Mouse (Mus musculus) liver, embryonic 14.5 days (tissue): ENCODE measurements around the gene Aaed1. TPM values are rescaled to one million over a fixed set of nuclear protein-coding genes. Genes with fewer than 3 reads are reported as not detected.

ENCODE experiments used
- ATAC-seq: fragments of 200-750 bp; cut with Nextera tagmentation; 2 replicates; pipeline ENCODE4 v1.8.0; 2017; ENCODE audit warnings: moderate number of reproducible peaks, mild to moderate bottlenecking, moderate library complexity; ENCODE audit not compliant: insufficient read depth
- DNase-seq, 3 experiments: peaks; one replicate each; pipeline ENCODE4 v3.0.0-alpha.2; 2012 to 2013; ENCODE audit warnings: low read depth in 3 of 3, low spot score in 3 of 3
- H3K27ac ChIP-seq: fragments of 300-500 bp; sonication (generic); 2 replicates; pipeline ENCODE4 v1.5.1; 2014; ENCODE audit warnings: moderate library complexity, mild to moderate bottlenecking, control low read depth, inconsistent platforms
- H3K27me3 ChIP-seq: fragments of 300-500 bp; sonication (generic); 2 replicates; pipeline ENCODE4 v1.6.1; 2014; ENCODE audit warnings: mild to moderate bottlenecking, low read length, moderate library complexity; ENCODE audit not compliant: control insufficient read depth, insufficient read depth
- H3K36me3 ChIP-seq: fragments of 300-500 bp; sonication (generic); replicated peaks from 2 replicates; pipeline ENCODE4 v1.6.1; 2014; ENCODE audit warnings: low read depth; ENCODE audit not compliant: control insufficient read depth, insufficient read depth
- H3K4me1 ChIP-seq, 2 experiments: fragments of 200-500 bp in 1 of 2; fragments of 300-500 bp in 1 of 2; sonication (generic) in 1 of 2; replicated peaks; 2 replicates each; pipeline ENCODE4 v1.6.1; 2012 to 2014; ENCODE audit warnings: antibody characterized with exemption in 1 of 2, inconsistent platforms in 1 of 2, low read length in 1 of 2; ENCODE audit not compliant: control insufficient read depth in 2 of 2, insufficient read depth in 2 of 2
- H3K4me2 ChIP-seq: fragments of 300-500 bp; sonication (generic); 2 replicates; pipeline ENCODE4 v1.6.1; 2014; ENCODE audit warnings: low read depth, mild to moderate bottlenecking, control low read depth, moderate library complexity
- H3K4me3 ChIP-seq, 2 experiments: fragments of 200-500 bp in 1 of 2; fragments of 300-500 bp in 1 of 2; sonication (generic) in 1 of 2; 2 replicates each; pipeline ENCODE4 v1.5.1; 2012 to 2014; ENCODE audit warnings: low read depth in 2 of 2, low read length in 2 of 2, mild to moderate bottlenecking in 2 of 2, control low read depth in 1 of 2, inconsistent platforms in 1 of 2, moderate library complexity in 1 of 2; ENCODE audit not compliant: insufficient read depth in 1 of 2
- H3K9ac ChIP-seq: fragments of 300-500 bp; sonication (generic); replicated peaks from 2 replicates; pipeline ENCODE4 v1.6.1; 2014; ENCODE audit warnings: mild to moderate bottlenecking, control low read depth, moderate library complexity
- H3K9me3 ChIP-seq: fragments of 300-500 bp; sonication (generic); 2 replicates; pipeline ENCODE4 v1.6.1; 2016; ENCODE audit warnings: low read length, mixed read lengths; ENCODE audit not compliant: control insufficient read depth
- CTCF ChIP-seq: IDR thresholded peaks from 2 replicates; pipeline ENCODE4 v1.5.1; 2016; ENCODE audit warnings: antibody characterized with exemption, low read depth, control low read depth
- EP300 ChIP-seq: IDR thresholded peaks from 2 replicates; pipeline ENCODE4 v1.6.1; 2016; ENCODE audit warnings: antibody characterized with exemption, low read depth
- WGBS: fragments of 180-500 bp; shearing (Covaris S2); extraction: QIAGEN DNeasy Blood & Tissue Kit; methylation state at CpG from one replicate; pipeline ENCODE4 v1.1.7; 2014; ENCODE audit not compliant: insufficient replicate concordance; 5-methylcytosine and 5-hydroxymethylcytosine counted together
- polyA plus RNA-seq, 2 experiments: library from polyadenylated mRNA; depleted of rRNA in 1 of 2; stranded (reverse) in 1 of 2; unstranded in 1 of 2; fragments of >200 nt; fragmentation: Nextera tagmentation in 1 of 2; extraction: Ambion mirVana in 1 of 2; gene quantifications; 2 replicates each; pipeline versions ENCODE4 v1.2.1 to v1.2.3; 2012 to 2014

The Aaed1 gene
- polyA plus RNA-seq, 2 experiments, result 7.0 to 14.9 TPM

DNA sequence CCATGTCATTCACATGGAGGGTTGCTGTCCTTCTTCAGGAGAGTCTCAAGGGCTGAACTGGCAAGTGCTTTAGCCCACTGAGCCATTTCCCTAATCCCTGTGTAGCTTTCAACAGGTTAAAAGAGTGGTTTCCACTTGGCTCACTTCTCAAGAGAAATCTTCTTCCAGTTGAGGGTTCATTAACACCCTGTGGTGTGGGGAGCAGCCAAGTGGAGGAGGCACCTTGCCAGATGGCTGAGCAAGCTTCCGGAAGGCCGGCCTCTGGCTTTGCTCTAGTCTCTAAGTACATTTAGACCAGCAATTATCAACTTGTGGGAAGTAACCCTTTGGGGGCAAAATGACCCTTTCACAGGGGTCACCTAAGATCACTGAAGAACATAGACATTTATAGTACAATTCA is 5.8 kb upstream of the Aaed1 start:
- Histone ChIP-seq H3K4me2 (no peak overlapping the region), H3K4me3 (no peak overlapping the region), H3K36me3 (no peaks in the 10 kb centered on the region), H3K27me3 (no peaks in the 10 kb centered on the region), H3K9ac (no peak overlapping the region), H3K27ac (no peak overlapping the region), H3K4me1 (peaks cover 0 to 2% of the 10 kb centered on the region in 2 experiments; a peak in 1 of 4 replicates), H3K9me3 (no peaks in the 10 kb centered on the region)
- DNase-seq (no peak), ATAC-seq (no peak)
- WGBS, result 91% methylated on average over 2 of the region's 2 CpGs
- TF ChIP-seq EP300, result no peak
- TF ChIP-seq CTCF, result no peak

DNA sequence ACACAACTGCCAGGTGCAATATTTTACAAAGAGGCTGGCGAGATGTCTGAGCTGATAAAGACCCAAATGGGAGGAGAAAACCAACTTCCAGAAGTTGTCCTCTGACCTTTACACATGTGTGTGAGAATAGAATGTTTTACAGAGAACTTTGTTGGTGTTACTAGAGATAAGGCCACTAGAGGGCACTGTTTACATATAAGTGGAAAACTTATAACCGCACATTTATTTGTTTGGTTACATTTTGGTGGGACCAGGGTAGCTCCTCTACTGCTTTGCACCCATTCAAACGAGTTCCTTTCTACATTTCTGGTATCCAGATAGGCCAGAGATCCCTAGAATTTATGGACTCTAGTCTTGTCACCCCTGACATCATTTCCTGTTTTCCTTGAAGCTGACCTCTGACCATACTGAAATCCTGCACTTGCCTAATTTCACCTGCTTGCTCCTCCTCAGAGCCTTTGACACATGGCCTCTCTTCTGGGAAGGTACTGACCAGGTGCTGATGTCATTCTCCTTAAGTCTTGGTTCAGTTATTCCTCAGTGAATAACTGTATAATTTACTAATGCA is 3.1 kb upstream of the Aaed1 start:
- Histone ChIP-seq H3K36me3 (no peaks in the 10 kb centered on the region), H3K4me2 (no peak overlapping the region), H3K4me3 (no peak overlapping the region), H3K9me3 (no peaks in the 10 kb centered on the region), H3K27me3 (no peaks in the 10 kb centered on the region), H3K4me1 (peaks cover 10 to 17% of the 10 kb centered on the region in 2 experiments), H3K27ac (no peak overlapping the region), H3K9ac (no peak overlapping the region)
- TF ChIP-seq EP300 (no peak), CTCF (peak; percentile 64)
- peak; percentile 43 to 50 (median 49) for DNase-seq
- ATAC-seq, result no peak
- WGBS, result 0% methylated on average over 3 of the region's 3 CpGs

DNA sequence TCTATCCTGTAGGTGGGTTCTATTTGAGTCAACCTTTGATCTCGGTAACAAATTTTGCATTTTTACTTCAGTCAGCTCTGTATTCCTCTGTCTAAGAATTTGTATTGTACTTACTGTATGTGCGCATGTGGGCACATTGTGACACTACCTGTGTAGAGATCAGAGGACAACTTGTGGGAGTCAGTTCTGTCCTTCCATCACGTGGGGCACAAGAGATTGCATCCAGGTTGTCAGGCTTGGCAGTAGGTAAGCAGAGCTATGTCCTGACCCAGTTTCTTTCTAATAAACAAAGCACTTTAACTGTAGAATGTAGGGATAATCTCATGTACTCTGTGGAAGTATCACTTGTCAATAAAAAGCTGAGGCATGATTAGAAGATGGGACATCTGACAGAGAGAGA is 1.5 kb upstream of the Aaed1 start:
- DNase-seq, result no peak
- no peak for ATAC-seq
- Histone ChIP-seq H3K9me3 (no peaks in the 10 kb centered on the region), H3K4me2 (no peak overlapping the region), H3K36me3 (no peaks in the 10 kb centered on the region), H3K9ac (no peak overlapping the region), H3K27me3 (no peaks in the 10 kb centered on the region), H3K27ac (no peak overlapping the region), H3K4me3 (no peak overlapping the region), H3K4me1 (peaks cover 15 to 31% of the 10 kb centered on the region in 2 experiments)
- TF ChIP-seq EP300 (no peak), CTCF (no peak)
- 64% methylated on average over 3 of the region's 3 CpGs for WGBS

DNA sequence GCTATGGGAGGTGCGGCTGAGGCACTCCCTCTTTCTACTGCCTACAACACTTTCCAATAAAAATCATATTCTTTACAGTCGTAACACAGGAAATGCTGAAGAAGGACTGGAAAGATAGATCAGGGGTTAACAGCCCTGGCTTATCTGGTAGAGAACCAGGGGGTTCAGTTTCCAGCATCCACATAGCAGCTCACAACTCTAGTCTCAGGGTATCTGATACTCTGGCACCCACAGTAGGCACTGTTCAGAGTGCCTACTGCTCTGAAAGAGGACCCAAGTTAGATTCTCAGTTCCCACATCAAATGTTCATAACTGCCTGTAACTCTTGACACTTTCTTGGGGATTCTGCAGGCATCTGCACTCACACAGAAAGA is 393 bp upstream of the Aaed1 start:
- Histone ChIP-seq H3K27ac (peak overlapping the region; percentile 36), H3K9me3 (no peaks in the 10 kb centered on the region), H3K4me3 (peak overlapping the region; percentile 61 to 81), H3K9ac (peak overlapping the region; percentile 43; the same call in 1 of the 2 replicates), H3K36me3 (peaks cover 2% of the 10 kb centered on the region; the same call in 1 of the 2 replicates), H3K4me1 (peaks cover 15 to 31% of the 10 kb centered on the region in 2 experiments), H3K4me2 (peak overlapping the region; percentile 97), H3K27me3 (no peaks in the 10 kb centered on the region)
- TF ChIP-seq CTCF (no peak), EP300 (no peak)
- ATAC-seq, result peak; percentile 40
- 0% methylated on average over 2 of the region's 2 CpGs for WGBS
- no peak for DNase-seq

DNA sequence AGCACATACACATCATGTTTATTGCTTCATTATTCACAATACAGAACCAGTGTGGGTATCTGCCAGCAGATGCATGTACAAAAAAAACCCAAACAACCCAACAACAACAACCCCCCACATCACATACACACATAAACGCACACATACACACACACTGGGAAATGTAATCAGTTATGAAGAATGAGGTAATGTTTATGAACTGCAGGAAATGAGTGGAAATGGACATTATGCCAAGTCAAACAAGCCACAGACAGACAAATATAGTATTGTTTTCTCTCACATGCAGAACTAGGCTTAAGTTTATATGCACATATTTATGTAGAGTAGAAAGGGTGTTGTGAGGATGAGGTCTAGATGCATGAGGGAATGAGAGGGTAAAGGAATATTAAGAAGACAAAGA is 1.2 kb downstream of the Aaed1 start:
- Histone ChIP-seq H3K27ac (no peak overlapping the region), H3K4me3 (peak overlapping the region; percentile 78 to 81; a peak in 3 of 4 replicates), H3K27me3 (no peaks in the 10 kb centered on the region), H3K9me3 (no peaks in the 10 kb centered on the region), H3K9ac (peak overlapping the region; percentile 79), H3K4me1 (peaks cover 15 to 31% of the 10 kb centered on the region in 2 experiments), H3K36me3 (peaks cover 2% of the 10 kb centered on the region; the same call in 1 of the 2 replicates), H3K4me2 (peak overlapping the region; percentile 97)
- DNase-seq (no peak), ATAC-seq (no peak)
- WGBS, result 71% methylated on average over 1 of the region's 1 CpGs
- TF ChIP-seq EP300 (no peak), CTCF (no peak)
